Mouse (Mus musculus) bone marrow macrophage, adult 2 months (primary cell): Measurements from ENCODE around the gene Jazf1.

Source experiments
- CTCF ChIP-seq: IDR thresholded peaks from 2 replicates; pipeline ENCODE4 v1.5.1; 2012; ENCODE audit warnings: low read depth, mild to moderate bottlenecking, low read length, moderate library complexity
- POLR2A ChIP-seq: IDR thresholded peaks from 2 replicates; pipeline ENCODE4 v1.6.1; 2012; ENCODE audit warnings: mild to moderate bottlenecking, low read depth, low read length, borderline replicate concordance

- no peak for TF ChIP-seq CTCF
- TF ChIP-seq POLR2A = no peak
These were observed 114.0 kb downstream of the Jazf1 start for GRCm38 (mm10) chr6:52954441-52954840.
